Mouse (Mus musculus) lung, postnatal 0 days (tissue): ENCODE results near the gene Vgll4.

Experiments used
- CTCF ChIP-seq: IDR thresholded peaks from 2 replicates; pipeline ENCODE4 v1.5.1; 2016; ENCODE audit warnings: antibody characterized with exemption, mild to moderate bottlenecking
- EP300 ChIP-seq: IDR thresholded peaks from 2 replicates; pipeline ENCODE4 v1.6.1; 2016; ENCODE audit warnings: antibody characterized with exemption, mild to moderate bottlenecking, control low read depth

GRCm38 (mm10) chr6:114838872-114839271 lies 130.9 kb downstream of the Vgll4 start:
- TF ChIP-seq CTCF (no peak), EP300 (no peak)
